Mouse (Mus musculus) urinary bladder, postnatal 10 days (tissue): ENCODE measurements around the gene Arhgef25.
"Not testable (repeated sequence)": the region's sequence is repeated elsewhere in the genome, so short reads cannot be mapped to it uniquely, and the experiment has no call there.

ENCODE experiments used
- DNase-seq: peaks from one replicate; pipeline ENCODE4 v3.0.0; 2022; ENCODE audit warnings: low spot score

Arhgef25 gene

DNA sequence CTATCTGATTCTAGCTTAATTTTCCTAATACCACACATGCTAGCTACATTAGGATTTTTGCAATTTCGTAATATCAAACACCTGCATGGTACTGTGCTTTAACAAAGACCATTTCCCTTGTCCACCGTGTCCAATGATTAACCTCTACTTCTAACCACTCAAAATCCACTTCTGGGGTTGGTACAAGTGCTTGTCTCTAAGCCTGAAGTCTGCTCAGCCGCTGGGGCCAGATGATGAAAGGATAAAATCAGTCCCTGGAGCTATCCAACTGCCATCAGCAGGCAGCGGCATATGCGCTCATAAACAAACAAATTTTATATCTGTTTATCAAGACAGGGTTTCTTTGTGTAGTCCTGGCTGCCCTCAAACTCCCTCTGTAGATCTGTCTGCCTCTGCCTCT is 14.7 kb upstream of the Arhgef25 start:
- no peak for DNase-seq

DNA sequence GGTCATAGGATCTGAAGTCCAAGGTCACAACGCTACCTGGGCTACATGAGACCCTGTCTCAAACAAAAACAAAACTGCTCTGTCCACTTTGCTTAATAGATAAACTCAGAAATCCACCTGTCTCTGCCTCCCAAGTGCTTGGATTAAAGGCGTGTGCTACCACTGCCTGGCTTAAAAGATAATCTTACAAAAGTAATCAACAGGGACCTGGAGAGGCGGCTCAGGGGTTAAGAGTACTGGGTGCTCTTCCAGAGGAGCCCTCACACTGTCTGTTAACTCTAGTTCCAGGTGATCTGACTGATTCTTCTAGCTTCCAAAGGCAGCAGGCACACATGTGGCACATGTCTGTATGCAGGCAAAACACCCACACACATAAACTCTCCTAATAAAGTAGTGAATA is 13.2 kb upstream of the Arhgef25 start:
- no peak for DNase-seq

DNA sequence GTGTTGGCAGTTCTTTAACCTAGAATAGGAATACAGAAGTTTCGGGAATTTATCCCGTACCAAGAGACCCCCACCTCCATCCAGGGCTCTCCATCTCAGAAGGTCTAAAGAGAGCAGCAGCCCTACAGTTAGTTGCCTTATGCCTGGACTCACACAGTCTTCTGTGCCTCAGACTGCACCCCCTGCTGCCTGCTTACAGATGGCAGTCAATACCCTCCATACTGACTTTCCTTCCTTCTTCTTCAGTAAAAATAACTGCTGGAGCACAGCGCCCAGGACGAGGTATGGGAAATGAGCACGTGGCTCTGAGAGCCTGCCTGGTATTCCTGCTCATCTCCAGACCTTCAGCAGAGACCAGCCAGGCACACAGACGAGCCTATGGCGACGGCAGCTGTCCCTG is 10.4 kb upstream of the Arhgef25 start:
- no peak for DNase-seq

DNA sequence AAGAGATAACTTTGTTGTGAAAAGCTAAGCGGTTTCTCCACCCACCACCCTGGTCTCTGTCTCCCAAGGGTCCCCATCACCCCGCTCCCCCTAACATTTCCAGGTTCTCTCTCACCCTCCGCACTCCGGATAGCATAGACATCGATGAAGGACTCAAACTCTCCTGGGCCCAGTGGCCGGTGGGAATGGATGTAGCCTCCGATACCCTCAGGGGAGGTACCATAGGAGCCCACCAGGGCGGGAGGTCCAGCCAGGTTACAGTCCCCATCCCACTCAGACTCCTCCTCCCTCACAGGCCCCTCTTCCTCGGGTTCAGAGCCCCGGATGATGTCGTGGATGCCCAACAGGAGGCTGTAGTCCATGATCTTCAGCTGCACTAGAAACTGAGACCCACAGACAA is 9.6 kb upstream of the Arhgef25 start:
- DNase-seq = no peak

DNA sequence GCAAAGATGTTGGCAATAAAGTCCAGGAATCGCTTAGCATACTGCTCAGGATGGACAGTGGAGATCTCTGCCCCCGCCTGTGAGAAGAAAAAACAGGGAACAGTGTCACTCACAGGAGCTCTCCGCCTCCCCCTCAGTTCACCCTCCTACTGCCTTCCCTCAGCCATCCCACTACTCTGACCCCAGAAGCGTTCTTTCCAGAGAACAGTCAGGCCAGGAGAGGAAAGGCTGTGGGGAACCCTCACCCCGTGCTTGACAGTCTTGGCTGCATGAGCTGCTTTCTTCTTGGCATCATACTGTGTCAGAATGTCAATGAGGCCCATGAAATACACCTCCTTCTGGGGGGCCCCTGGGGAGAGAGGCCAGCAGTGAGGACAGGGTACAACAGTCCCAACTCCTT is 9.2 kb upstream of the Arhgef25 start:
- no peak for DNase-seq

DNA sequence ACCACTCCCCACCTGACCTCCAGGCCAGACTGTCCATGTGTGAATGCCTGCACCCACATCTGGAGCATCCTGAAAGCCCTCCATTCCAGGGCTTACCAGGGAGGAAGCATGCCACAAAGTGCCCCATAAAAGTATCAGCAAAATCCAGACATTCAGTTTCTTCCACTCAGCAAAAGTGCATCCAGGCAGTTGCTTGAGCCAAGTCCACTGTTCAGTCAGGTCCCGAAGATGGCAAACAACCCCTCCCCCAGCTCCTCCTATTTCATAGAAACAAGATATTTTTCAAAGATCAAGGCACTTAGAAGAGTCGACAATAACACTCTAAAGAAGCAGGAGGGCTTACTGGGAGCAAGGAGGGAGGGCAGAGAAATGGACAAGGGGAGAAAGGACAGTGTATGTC is 8.6 kb upstream of the Arhgef25 start:
- DNase-seq = no peak

DNA sequence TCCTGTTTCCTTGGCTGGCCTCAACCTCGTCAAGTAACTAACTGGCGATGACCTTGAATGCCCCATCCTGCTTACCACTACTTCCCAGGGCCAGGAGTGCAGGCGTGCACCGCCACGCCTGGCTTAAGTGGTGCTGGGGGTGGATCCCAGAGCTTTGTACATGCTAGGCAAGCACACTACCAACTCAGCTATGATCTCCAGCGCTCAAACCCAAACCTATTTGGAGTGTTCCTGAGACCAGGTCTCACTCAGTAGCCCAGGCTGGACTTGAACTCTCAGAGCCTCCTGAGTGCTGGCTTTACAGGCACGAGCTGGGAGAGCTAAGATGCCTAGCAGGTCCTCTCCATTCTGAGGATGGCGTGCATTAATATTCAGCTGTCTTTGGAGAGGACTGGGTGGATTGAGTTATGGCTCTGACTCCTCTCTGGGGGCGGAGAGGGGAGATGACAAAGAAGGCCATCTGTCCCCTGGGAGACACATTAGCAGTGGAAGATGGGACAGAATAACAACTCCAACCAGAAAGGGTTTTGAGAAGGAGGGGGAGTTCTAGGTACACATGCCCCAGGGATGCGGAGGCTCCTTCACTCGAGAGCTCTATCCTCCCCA is 7.7 kb upstream of the Arhgef25 start:
- no peak for DNase-seq

DNA sequence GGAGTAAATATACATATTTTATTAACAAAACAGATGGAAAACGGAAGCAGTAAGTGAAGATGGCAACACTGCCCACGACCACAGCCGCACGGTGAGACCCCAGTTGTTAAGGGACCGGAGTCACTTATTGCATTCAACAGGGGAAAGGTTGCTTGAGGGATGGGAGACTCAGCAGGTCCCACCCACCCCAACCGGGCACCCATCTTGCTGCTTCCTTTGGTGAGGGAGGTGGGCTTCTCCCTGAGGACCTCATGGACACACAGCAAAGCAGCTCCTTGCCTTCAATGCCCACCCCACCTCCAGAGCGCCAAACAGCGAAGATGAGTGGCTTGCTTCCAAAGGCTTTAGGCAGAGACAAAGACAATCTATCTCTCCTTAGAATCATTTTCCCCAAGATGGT is 7.2 kb upstream of the Arhgef25 start:
- no peak for DNase-seq

DNA sequence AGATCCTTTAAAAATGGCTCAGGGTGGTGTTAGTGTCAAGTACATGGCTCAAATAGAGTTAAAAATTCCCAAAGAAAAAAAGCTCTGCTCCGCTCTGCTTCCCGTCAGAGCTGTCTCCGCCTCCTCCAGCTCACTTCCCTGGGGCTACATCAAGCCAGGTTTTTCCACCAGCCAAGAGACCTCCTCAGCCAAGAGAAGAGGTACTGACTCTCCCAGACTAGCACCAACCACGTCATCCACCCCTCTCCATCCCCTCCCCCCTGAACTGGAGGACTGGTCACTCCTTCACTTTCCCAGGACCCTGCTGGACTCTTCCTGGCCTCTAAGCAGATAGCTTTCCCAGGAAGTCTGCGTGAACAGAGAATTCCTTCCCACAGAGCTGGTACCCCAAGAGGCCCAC is 6.5 kb upstream of the Arhgef25 start:
- DNase-seq = no peak

DNA sequence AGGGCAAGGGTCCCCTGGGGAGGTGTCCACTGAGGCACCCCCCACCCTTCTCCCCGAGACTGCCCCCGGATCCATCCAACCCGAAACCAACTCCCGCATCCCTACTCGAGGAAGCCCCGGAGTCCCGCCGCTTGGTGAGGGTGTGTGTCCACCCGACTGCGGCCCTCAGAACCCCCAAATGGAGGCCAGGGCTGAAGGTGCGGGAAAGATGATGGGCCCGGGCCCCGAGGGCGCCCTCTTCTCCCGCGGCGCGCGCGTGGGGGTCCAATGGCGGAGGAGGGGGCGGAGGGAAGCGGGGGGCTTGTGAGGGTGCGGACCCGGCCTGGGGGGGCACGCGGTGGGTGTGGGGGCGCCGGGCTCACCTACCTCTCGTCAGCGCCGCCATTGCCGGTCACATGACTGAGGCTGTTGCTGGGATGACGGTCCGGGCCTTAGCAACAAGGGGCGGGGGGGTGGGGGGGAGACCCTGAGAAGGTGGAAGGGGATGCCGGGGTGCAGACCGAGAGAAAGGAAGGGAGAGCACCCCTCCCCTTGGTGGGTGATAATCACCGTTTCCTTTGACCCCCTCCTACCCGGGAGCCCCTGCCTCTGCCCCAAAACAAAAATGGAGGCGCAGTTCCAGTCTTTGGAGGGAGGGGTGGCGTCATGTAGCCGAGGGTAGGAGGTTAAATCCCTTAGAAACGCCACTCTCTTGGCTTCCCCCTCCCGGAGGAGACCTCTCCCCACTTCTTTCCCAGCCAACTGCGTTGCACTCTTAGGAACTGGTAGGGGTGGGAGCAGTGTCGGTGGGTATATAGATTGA is 5.6 kb upstream of the Arhgef25 start, which contains the start of gene Dtx3:
Gene Dtx3 (minus strand): TSS at position 401 of the 802 bp plus-strand sequence.
- no peak for DNase-seq

DNA sequence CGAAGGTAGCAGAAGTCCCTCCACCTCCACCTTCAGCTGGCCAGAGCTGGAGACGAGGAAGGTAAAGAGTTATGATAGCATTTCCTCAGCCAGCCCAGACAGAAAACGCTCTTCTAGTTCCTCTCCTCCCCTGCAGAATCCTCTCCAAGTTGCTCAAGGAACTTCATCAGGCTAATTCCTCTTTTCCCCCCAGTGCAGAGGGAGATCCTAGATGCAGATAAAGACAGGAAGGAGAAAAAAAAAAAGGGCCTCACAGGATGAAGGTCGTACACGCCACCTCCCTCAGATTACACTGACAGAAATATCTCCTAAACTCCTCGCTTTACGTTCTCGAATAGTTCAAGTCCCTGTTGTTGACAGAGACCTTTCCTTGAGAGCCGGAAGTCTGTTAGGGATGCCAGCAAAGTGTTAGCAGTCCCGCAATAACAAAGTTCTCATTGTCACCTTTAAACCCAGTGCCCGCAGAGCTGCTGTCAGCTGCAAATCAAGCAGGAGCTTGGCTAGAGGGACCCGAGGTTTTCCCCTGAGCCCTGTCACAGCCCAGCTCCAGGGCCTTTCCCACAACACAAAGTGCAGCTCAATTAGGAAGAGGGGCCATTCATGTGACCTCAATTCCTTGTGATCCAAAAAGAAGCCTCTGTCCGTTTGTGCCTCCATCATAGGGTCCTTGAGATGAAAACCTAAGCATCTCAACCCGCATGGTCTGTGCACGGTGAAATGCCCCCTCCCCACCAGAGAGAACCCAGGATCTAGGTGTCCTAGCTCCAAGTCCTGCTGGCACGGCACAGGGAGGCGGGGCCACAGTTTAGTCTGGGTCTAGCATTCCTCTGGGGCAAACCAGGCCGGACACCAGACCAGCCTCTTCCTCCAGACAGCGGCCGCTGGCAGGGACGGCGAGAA is 4.8 kb upstream of the Arhgef25 start:
- no peak for DNase-seq

DNA sequence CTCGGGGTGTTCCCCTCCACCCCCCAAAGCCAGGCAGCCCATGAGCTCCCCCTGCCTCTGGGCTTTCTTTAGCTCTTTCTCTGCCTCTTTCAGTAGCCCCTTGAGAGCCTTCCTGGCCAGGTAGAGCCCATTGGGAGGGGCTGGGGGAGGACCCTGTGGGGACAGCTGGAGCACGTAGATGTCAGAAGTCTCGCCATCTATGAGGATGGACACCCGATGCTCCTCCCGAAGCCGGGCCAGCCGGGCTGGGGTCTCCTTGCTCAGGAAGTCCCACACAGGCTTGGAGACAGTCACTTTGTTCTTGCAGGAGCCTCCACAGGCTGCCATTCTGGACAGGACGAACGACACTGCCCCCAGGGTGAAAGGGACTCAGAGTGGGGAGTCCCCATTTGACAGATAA is 3.1 kb upstream of the Arhgef25 start:
- DNase-seq = no peak

DNA sequence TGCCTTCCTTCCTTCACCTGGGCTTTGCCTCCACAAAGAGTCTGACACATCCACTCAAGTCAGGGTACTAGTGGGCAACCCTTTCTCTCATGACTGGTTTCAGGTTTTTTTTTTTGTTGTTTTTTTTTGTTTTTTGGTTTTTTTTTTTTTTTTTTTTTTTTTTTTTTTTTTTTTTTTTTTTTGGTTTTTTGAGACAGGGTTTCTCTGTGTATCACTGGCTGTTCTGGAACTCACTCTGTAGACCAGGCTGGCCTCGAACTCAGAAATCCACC is 2.1 kb upstream of the Arhgef25 start:
- DNase-seq = not testable (repeated sequence)

DNA sequence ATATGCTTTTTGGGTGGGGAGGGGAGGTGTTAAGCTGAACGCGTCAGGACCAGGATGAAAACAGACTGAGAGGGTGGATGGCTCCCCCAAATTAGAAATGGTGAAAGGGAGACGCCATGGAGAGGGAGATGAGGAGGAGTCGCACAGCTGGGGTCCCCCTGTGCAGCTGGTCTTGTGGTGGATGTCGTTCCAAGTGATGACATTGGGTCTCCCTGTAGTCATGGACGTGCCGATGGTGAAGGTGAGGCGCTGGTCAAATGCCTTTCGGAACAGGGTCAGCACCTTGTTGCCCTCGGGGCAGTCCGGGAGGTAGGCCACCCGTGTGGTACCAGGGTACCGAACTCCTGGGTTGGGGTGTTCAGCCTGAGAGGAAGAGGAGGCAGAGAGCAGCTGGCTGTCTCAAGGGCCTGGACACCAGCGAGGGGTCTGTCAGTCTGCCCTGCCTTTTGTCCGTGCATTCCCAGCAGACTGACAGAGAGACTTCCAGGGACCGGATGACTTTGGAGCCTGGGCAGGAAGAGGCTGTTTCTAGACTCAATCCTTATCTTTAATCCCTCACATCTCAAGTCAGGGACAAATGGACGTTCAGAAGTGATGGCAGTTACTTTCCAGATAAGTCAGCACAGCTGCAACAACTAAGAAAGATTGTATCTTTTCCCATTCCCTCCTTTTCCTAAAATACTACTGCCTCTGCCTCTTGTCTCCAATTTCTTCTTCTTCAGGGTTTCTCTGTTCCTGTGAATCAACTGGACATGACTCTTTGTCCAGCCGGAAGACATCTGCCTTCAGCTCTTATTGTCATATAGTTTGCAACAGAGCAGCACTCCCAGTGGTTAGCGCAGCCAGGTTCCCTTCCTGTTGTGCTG is 1.5 kb upstream of the Arhgef25 start:
- no peak for DNase-seq

DNA sequence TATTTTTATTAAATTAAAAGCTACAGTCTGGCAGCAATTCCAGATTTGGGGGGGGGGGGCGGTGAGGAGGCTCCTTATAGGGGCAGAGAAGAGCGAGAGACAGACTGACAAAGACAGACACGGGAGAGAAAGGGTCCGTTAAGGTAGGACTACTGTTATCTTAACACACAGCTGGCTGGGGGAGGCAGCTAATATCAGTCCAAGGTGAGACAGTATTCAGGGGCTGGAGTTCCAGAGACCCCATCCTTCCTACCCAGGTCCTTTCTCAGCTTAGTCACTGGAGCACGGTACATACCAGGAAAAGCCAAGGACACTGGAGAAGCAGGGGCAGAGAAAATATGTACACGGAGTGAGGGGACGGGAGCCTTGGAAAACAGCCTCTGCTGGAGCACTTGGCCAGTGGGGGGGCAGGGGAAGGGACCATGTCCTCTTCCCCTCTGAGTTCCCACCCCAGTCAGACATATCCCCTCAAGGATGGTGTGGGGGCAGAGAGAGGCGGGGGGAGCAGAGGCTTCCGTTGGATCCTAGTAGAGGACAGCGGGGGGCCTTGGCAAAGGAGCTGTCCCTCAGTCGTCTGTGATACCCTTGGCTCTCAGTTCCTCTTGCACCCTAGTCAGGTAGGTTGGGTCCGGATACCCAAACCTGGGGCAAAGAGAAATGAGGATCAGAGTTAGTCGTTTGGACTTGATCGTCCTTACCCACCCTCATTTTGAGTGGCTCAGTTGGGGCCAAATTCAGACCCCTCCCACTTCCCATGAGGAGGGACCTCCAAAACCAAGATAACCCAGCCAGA is 711 bp upstream of the Arhgef25 start:
- no peak for DNase-seq

DNA sequence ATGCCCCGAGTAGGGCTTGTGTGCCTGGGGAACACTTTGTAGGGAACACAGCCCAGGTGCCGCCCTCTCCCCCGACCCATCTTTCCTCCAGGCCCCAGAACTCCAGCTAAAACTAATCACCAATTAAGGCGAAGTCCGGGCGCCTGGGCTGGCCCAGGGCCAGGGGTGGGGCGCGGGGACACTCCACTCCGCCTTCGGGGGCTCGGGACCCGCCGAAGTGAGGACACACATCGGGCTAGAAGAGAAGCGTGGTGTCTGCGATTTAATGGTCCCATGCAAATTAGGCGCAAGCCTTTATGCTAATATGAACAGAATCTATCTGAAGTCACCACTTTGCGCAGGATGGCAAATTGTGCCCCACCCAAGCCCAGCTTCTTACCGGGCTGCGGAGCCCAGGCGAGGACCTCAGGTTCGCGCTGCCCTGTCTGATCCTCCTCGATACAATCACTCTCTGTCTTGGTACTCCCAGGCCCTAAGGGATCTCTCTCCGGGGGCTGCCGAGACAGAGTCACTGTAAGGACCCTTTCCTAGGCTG is 700 bp downstream of the Arhgef25 start:
- no peak for DNase-seq

DNA sequence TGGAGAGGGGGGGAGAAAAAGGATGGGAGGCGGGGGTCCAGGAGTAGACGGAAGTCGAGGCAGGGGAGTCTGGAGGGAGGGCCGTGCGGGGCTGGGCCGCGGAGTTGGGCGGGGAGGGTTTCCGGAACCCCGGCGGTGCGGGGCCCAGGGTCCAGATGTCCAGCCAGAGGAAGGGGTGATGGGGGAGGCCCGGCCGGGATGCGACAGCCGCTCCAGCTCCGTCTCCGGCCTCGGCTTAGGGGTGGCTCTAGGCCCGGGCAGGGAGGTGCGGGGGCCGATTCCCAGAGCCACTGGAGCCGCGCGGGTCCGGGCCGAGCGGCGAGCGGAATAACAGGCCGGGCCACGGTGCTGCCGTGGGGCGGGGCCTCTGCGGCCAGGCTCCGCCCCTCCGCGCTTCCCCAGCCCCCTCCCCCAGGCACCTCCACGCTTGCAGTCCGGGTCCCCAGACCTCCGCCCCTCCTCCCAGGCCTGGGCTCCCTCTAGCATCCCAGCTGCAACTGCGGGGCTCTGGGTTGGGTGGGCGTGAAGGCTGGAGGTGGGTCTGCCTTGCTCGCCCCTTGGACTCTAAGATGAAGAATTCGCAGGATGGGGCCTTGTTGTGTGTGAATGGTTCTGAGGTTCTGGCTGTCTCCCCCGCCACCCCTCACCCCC is 1.3 kb downstream of the Arhgef25 start:
- DNase-seq = no peak

DNA sequence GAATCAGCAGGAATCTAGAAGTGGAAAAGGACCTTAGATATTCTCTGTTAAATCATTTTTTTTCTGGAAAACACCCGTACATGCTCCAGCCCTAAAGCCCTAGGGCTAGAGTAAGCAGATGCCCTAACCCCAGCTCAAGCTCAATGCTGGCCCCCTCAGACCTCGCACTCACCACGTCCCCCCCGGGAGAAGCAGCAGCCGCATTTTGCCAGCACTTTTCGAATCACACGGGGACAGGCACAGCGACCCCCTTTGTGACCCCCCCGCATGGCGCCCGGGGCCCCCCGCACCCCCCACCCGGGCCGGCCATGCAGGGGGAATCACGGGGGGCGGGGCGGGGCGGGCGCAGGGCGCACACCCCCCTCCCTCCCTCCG is 1.8 kb downstream of the Arhgef25 start:
- no peak for DNase-seq

DNA sequence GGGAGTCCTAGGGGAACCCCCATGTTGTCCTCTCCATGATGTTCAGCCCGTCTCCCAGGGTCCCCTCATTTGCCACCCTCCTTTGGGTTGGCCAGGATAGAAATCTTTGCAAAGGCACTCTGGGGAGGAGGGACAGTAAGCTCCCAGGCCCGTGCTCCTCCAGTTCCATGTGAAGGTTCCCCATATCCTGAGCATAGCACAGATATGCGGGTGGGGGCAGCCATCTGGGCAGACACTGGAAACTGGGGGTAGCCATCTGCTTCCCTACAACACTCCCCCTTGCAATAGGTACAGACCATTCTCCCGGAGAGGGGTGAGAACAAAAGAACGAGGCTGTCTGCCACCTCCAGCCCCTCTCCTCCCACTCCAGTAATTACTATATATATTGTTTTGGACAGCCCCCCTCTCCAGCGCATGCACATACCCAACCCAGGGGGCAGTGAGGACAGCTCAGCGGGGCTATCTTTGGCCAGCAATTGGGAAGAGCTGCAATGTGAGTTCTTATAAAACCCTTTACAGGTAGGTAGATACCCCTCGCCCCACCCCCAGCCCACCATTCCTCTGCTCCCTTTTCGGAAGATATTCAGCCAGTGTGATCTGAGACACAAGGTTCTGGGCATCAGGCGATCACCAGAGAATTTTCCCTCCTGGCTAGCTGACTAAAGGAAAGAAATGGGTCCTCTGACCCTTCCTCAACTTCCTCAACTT is 2.4 kb downstream of the Arhgef25 start:
- no peak for DNase-seq

DNA sequence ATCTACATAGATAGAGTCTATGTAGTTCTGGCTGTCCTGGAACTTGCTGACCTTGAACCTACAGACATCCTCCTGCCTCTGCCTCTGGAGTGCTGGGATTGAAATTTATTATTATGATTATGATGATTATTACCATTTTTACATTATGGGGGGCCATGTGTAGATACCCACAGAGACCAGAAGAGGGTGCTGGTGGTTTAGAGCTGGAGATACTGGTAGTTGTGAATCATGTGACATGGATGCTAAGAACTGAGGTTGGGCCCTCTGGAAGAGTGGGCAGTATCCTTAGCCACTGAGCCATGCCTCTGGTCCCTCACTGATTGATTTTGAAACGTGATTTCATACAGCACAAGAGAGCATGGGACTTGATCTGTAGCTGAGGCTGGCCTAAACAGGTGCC is 3.4 kb downstream of the Arhgef25 start:
- DNase-seq = no peak
